Mouse (Mus musculus) monocyte, adult 5-6 weeks (primary cell): ENCODE results near the gene Pard3. TPM values are rescaled to one million over a fixed set of nuclear protein-coding genes. Genes with fewer than 3 reads are reported as not detected.

Experiments
- ATAC-seq: fragments of 153-309, 156-312 bp; replicated peaks from 2 replicates; pipeline ENCODE4 v1.8.0; 2017; ENCODE audit warnings: mild to moderate bottlenecking; ENCODE audit not compliant: low TSS enrichment, insufficient number of reproducible peaks, severe bottlenecking, poor library complexity, low FRiP score
- total RNA-seq: library from RNA; stranded (forward); fragments of 200-1000, 200-491, 200-594 nt; gene quantifications from 3 replicates; pipeline ENCODE4 v1.2.3, GENCODE M21; 2017

The Pard3 gene
- total RNA-seq, 1 experiment from 2014 or later: not detected

- no peak for ATAC-seq
These were observed 193.4 kb downstream of the Pard3 start for GRCm38 (mm10) chr8:127257086-127257485.

DNA sequence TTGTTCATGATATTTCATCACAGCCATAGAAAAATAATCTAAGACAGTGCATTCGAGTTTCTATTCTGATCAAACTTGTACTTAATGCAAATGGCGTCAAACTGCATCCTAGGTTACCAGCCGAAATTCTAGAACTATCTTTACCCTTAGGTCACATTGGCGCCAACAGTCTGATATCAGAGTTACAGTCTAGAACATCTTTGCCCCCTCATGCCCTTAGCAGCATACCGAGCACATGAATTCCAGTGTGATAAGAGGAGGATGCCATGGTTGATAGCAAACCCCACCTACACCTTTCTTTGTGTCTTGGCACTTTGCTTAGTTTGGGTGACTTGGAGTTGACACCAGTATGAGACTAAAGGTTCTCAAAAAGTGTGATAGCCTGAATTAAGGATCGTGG lies 197.4 kb downstream of the Pard3 start:
- no peak for ATAC-seq

DNA sequence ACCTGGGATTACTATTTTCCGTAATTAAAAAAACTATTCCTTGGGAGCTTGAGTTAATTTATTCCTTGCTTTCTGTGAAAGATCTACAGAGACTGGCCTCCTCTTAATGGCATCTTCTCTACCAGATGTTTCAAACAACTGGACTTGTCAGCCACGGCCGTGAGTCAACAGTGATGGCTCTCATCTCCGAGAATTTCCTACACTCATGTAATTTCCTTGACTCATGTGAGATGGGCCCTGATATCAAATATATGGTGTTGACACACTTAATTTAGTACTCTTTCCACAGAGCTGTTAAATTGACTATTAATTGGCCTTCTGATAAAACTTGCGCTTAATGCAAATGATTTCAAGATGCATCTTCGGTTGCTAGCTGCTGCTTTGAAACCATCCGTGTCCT lies 198.3 kb downstream of the Pard3 start:
- no peak for ATAC-seq

DNA sequence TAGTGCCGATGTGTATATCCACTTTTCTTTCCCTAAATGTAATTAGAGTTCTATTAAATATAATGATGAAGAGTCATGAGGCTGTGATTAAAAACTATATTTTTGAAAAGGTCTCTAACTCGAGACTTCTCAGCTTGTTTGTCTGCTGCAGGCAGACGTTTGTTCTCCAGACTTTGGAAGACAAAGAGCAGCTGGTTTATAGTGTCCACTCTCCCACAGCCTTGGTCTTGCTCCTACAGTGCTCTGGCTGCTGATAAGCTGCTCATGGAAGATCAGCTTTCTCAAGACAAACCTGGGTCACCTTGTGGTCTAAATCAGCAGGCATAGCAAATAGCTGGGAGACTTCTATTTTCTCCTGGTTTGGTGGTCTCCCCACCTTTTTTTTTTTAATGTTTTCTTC lies 198.7 kb downstream of the Pard3 start:
- no peak for ATAC-seq

- no peak for ATAC-seq
These were observed 199.2 kb downstream of the Pard3 start for GRCm38 (mm10) chr8:127262926-127263325.

- ATAC-seq: no peak
These were observed 199.8 kb downstream of the Pard3 start for GRCm38 (mm10) chr8:127263457-127263856.

DNA sequence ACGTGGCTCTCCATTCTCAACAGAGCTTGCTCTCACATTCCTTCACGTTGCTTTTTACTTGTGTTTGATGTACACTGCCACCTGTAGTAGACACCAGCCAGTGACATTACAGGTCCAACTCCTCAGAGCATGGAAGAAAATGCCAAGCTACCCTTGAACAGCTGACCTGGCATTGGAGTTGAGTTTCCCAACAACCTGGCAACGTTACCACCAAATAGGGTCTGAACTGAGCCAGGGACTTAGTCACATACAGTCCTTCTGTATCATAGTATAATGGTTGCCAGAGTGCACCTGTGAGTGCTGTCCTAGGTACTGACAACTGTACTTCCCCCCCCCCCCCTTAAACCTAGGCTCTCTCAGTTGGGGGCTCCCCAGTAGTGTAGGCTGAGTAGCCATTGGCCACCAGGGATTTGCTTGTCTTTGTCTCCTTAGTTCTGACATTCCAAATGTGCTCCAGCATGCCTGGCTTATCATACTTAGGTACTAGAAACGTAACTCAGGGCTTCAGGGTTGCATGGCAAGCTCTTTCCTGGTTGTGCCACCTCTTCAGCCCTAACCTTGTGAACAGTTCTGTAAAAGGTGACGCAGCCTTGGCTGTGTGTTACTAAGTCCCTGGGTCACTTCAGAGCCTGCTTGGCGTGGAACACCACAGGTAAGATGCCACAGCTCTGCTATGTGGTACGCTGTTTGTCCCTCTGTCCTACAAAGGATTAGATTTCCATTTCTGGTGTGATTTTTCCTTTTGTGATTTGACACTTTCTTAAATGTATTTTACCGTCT lies 201.2 kb downstream of the Pard3 start:
- ATAC-seq: no peak

GRCm38 (mm10) chr8:127266777-127267176 lies 203.1 kb downstream of the Pard3 start:
- ATAC-seq: no peak

DNA sequence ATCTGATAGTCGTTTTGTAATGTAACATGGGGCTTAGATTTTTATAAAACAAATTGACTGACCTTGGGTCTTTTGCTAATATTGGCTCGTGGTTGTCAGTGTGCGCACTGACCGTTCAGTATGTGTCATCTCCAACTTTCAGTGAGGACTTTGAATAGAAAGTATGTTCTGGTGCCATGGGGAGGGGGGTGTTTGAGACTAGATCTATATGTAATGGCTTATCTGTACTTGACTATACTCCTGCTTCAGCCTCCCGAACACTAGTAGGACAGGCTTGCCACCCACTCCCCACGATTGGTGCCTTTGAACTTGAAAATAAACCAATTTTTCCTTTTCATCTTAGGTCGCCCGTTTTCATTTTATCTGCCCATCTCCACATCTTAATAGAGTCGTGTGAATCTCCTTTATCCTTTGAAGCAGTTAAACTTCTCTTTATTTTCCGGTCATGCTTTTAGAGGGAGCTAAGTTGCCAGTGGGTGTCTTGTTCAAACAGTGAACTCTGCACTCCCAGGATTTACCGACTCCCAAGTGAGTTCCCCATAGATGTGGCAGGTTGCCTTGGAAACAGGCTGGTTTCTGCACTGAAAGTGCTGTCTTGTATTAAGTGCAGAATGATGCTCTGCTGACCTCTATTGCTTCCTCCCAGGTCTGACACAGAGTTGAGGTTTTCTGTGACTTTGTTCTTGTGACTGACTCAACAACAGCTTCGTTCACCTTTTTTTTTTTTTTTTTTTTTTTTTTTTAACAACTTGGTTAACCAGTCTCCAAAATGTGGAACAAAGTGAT lies 204.7 kb downstream of the Pard3 start:
- no peak for ATAC-seq

- ATAC-seq: no peak
These were observed 205.5 kb downstream of the Pard3 start for GRCm38 (mm10) chr8:127269082-127269747.

DNA sequence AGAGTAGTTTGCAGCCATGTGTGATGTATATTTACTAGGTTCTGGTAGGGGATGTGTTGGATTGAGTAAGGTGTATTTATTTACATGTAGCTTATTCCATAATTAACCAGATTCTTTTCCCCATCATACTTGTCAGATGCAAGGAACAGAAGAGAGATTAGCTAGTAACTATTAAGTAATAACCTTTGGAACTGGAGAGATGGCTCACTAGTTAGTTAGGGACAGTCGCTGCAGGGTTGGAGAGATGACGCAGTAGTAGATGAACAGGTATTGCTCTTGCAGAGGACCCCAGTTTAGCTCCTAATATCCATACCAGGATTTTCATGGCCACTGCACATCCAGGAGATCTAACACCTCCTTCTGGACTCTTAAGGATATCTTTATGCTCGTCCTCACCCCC lies 207.5 kb downstream of the Pard3 start:
- no peak for ATAC-seq

- ATAC-seq: no peak
These were observed 216.7 kb downstream of the Pard3 start for GRCm38 (mm10) chr8:127280299-127280974.

GRCm38 (mm10) chr8:127281035-127281434 lies 217.3 kb downstream of the Pard3 start:
- no peak for ATAC-seq

- ATAC-seq: no peak
These were observed 220.9 kb downstream of the Pard3 start for GRCm38 (mm10) chr8:127284462-127285216.

DNA sequence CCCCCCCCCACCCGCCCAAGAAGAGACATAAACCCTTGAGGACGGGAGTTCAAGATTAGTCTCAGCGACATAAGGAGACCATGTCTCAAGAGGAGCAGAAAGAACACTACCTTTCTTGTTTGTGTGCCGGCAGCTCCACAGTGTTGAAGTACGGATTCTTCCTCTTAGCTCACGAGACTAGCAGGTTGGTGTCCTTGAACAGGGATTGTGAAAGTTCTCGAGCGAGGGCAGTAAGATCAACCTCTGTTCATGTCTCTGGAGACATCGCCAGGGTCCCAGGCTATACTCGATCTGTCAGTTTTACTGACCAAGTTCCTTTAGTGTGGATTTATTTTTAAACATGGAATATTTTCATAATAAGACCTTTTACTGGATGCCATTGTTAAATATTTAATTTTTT lies 224.1 kb downstream of the Pard3 start:
- no peak for ATAC-seq

- ATAC-seq: no peak
These were observed 228.6 kb downstream of the Pard3 start for GRCm38 (mm10) chr8:127292307-127292706.

DNA sequence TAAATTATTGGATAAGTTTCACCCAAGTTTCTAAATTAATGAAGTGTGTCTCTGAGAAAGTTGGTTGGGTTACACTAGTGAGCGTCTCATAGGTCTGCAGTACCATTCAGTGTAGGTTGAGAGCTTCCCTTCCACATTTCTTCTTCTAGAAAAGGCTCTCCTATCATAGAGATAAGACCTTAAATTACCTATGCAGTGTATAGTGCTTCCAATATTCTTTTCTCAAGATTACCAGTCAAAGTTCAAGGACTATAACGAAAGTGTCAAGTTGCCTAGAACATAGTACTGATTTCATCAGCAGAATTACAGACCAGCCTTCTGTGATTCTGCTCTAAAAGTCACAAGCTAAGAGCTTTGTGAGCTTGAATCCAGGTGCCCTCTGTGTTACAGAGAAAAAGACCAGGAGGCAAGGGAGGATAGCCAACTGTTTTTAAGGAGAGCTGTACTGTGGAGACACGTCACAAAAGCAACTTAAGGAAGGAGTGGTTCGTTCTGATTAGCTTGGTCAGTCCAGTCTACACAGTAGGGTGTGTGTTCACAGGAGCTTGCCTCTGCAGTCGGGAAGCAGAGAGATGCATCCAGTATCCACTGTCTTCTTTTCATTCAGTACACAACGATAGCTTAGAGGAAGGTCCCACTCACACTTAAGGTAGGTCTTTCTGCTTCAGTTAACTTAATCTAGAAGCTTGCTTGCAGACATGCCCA lies 229.5 kb downstream of the Pard3 start:
- no peak for ATAC-seq

DNA sequence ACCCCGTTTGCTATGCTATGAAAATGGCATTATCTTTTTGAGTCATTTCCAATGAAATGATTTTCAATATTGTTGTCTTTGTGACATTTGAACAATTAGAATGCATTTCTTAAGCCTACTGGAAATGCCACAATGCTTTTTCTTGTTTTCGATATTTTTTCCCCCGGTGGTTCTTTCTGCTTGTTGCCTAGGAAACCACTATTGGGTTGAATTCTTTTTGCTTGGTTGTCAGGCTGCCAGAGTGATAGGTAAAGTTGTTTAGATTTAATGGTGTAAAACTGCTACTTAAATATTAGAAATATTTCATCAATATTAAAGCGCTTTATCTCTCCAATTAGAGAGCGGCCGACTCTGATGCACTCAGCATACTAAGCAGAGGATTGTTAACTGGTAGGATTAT lies 230.4 kb downstream of the Pard3 start:
- no peak for ATAC-seq
